Mouse (Mus musculus) lung, postnatal 0 days (tissue): ENCODE data around the gene Mpzl2. TPM values are rescaled to one million over a fixed set of nuclear protein-coding genes. Genes with fewer than 3 reads are reported as not detected.

Source experiments
- ATAC-seq: fragments of 200-750 bp; cut with Nextera tagmentation; 2 replicates; pipeline ENCODE4 v1.8.0; 2017; ENCODE audit warnings: moderate library complexity
- DNase-seq: peaks from one replicate; pipeline ENCODE4 v3.0.0-alpha.2; 2016; ENCODE audit warnings: low spot score
- H3K27ac ChIP-seq: fragments of 300-500 bp; sonication (generic); 2 replicates; pipeline ENCODE4 v1.5.1; 2014; ENCODE audit warnings: antibody characterized with exemption, mild to moderate bottlenecking, low read length, mixed read lengths
- H3K27me3 ChIP-seq: fragments of 300-500 bp; sonication (generic); replicated peaks from 2 replicates; pipeline ENCODE4 v1.6.1; 2014; ENCODE audit warnings: low read length, mixed read lengths; ENCODE audit not compliant: insufficient read depth
- H3K36me3 ChIP-seq: fragments of 300-500 bp; sonication (generic); 2 replicates; pipeline ENCODE4 v1.6.1; 2014; ENCODE audit warnings: low read length, mixed read lengths; ENCODE audit not compliant: insufficient read depth
- H3K4me1 ChIP-seq: fragments of 300-500 bp; sonication (generic); 2 replicates; pipeline ENCODE4 v1.6.1; 2014; ENCODE audit warnings: antibody characterized with exemption, low read depth, low read length, mixed read lengths; ENCODE audit not compliant: insufficient read depth
- H3K4me2 ChIP-seq: fragments of 300-500 bp; sonication (generic); replicated peaks from 2 replicates; pipeline ENCODE4 v1.6.1; 2014; ENCODE audit warnings: low read depth, mild to moderate bottlenecking, low read length, moderate library complexity, mixed read lengths
- H3K4me3 ChIP-seq: fragments of 300-500 bp; sonication (generic); 2 replicates; pipeline ENCODE4 v1.5.1; 2014; ENCODE audit warnings: low read depth, low read length
- H3K9ac ChIP-seq: fragments of 300-500 bp; sonication (generic); replicated peaks from 2 replicates; pipeline ENCODE4 v1.6.1; 2014; ENCODE audit warnings: low read depth, mild to moderate bottlenecking
- H3K9me3 ChIP-seq: fragments of 300-500 bp; sonication (generic); 2 replicates; pipeline ENCODE4 v1.6.1; 2016; ENCODE audit warnings: low read length, mixed read lengths
- CTCF ChIP-seq: IDR thresholded peaks from 2 replicates; pipeline ENCODE4 v1.5.1; 2016; ENCODE audit warnings: antibody characterized with exemption, mild to moderate bottlenecking
- EP300 ChIP-seq: IDR thresholded peaks from 2 replicates; pipeline ENCODE4 v1.6.1; 2016; ENCODE audit warnings: antibody characterized with exemption, mild to moderate bottlenecking, control low read depth
- WGBS: fragments of 180-500 bp; shearing (Covaris S2); extraction: QIAGEN DNeasy Blood & Tissue Kit; methylation state at CpG from one replicate; pipeline ENCODE4 v1.1.7; 2014; 5-methylcytosine and 5-hydroxymethylcytosine counted together
- polyA plus RNA-seq: library from polyadenylated mRNA; unstranded; fragments of >200 nt; fragmentation: Nextera tagmentation; extraction: Ambion mirVana; gene quantifications from 2 replicates; pipeline ENCODE4 v1.2.1, GENCODE M21; 2015

The Mpzl2 gene
- polyA plus RNA-seq, 1 experiment from 2014 or later = 4.3 TPM

DNA sequence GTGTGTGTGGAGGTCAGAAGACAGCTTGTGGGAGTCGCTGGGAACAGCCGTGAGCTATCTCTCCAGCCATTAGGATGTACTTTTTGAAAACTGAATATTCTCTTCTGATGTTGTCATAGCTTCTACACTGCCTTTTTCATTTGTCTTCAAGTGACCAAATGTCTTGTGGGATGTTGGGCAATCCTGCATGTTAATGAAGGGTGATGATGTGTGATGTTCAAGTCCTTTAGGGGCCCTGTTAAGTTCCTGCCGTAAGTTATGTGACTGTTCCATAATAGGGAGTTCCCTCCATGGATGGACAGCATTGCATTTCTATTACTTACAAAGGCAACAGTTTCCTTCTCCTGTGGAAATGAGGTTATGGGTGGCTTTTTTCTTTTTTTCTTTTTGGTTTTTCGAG lies 27.1 kb downstream of the Mpzl2 start:
- H3K4me3 ChIP-seq = no peak overlapping the region
- no peaks in the 10 kb centered on the region for H3K4me1 ChIP-seq
- H3K27me3 ChIP-seq = no peaks in the 10 kb centered on the region
- H3K4me2 ChIP-seq = no peak overlapping the region
- H3K9ac ChIP-seq = no peak overlapping the region
- no peak for TF ChIP-seq CTCF
- no peak for TF ChIP-seq EP300
- H3K36me3 ChIP-seq = no peaks in the 10 kb centered on the region
- no peak for ATAC-seq
- no peak overlapping the region for H3K27ac ChIP-seq
- DNase-seq = peak; percentile 17
- H3K9me3 ChIP-seq = no peaks in the 10 kb centered on the region
- 65% methylated on average over 4 of the region's 4 CpGs for WGBS

DNA sequence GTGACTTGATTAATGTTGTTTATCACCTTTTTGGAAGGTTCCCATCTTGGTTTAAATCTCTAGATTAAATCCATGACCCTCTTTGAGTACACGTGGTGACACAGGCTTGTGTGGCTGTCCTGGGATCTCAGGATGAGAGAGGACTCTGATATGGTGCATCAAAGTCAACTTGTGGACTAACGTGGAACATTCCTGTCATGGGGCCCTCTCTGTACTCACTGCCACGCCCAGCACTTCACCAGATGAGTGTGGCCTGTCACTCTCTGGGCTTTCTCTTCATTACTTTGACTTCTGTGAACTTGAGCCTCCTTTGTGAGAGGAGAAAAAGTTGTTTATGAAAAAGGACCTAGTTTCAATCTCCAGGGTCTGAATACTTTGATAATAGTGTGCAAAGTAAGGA lies 32.2 kb downstream of the Mpzl2 start:
- H3K4me1 ChIP-seq = no peaks in the 10 kb centered on the region
- no peak for ATAC-seq
- H3K27me3 ChIP-seq = no peaks in the 10 kb centered on the region
- no peak overlapping the region for H3K4me2 ChIP-seq
- no peak overlapping the region for H3K27ac ChIP-seq
- TF ChIP-seq EP300 (no peak), CTCF (no peak)
- no peaks in the 10 kb centered on the region for H3K9me3 ChIP-seq
- no peak for DNase-seq
- H3K36me3 ChIP-seq = no peaks in the 10 kb centered on the region
- WGBS = 37% methylated on average over 3 of the region's 3 CpGs
- H3K4me3 ChIP-seq = no peak overlapping the region
- H3K9ac ChIP-seq = no peak overlapping the region

DNA sequence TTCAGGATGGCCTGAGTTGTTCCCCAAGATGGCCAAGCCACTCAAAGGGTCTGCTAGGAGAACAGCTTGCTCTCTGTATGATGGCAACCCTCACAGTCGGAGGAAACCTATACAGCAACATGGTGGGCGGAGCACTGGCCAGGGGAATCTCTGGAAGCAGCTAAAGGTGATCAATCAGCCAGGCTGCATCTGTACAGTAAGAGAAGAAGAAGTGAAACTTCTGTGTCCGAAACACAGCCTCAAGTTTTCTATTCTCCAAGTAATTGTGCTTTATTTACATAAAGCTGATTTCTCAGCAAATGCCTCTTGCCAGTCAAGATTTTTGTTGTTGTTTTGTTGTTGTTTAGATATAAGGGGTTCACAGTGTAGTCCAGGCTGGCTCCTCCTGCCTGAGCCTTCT lies 38.3 kb downstream of the Mpzl2 start:
- Histone ChIP-seq H3K4me2 (no peak overlapping the region), H3K9me3 (no peaks in the 10 kb centered on the region), H3K9ac (no peak overlapping the region), H3K4me3 (no peak overlapping the region), H3K27me3 (no peaks in the 10 kb centered on the region), H3K4me1 (no peaks in the 10 kb centered on the region), H3K36me3 (no peaks in the 10 kb centered on the region), H3K27ac (no peak overlapping the region)
- WGBS = 53% methylated on average over 3 of the region's 3 CpGs
- no peak for ATAC-seq
- no peak for DNase-seq
- TF ChIP-seq EP300 (no peak), CTCF (no peak)

DNA sequence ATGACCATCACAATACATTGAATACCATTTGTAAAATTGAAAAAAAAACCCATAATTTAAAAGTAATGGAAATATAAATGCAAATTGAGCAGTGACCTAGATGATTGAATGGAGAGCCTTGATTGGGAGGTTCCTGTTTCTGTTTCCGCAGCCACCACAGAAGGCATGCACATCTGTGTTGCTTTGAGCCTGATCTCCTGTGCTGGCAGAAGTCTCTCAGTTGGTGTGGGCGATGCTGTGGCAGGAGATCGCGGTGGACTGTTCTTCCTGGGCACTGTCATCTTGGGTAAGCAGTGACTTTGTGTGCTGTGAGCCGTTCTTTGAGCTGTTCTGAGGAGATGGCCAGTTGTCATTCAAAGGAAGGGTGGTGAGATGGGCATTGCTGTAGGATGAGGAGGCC lies 39.4 kb downstream of the Mpzl2 start, which contains the start of gene Jaml:
Jaml (plus strand) TSS at position 173 of the 400 bp plus-strand sequence.
- Histone ChIP-seq H3K4me2 (no peak within 1 kb of the TSS), H3K4me3 (no peak within 1 kb of the TSS), H3K9ac (no peak within 1 kb of the TSS), H3K9me3 (no peaks in the 10 kb centered on the region), H3K36me3 (no peaks in the 10 kb centered on the region), H3K4me1 (no peaks in the 10 kb centered on the region), H3K27ac (no peak within 1 kb of the TSS), H3K27me3 (no peaks in the 10 kb centered on the region)
- TF ChIP-seq EP300 = no peak
- no peak for TF ChIP-seq CTCF
- ATAC-seq (no peak), DNase-seq (no peak)
- 86% methylated on average over 5 of the region's 5 CpGs for WGBS

DNA sequence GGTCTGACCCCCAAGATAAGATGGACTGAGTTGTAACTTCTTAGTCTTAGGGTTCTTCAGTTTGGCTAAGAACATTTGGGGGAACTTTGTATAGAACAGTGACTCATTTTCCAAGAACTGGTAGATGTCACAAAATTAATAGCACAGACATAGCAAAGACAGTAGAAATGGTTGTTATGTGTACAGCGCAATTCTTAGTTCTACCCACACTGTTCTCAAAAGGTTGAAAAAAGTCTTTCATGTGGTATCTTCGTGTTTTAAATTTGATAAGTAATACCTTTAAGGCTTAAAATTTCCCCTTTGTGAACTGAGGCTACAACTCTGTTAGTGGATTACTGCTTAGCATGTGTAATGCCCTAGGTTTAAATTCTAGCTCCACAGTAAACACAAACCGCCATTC lies 43.5 kb downstream of the Mpzl2 start:
- no peak for ATAC-seq
- no peaks in the 10 kb centered on the region for H3K27me3 ChIP-seq
- TF ChIP-seq CTCF = no peak
- H3K4me2 ChIP-seq = no peak overlapping the region
- no peak overlapping the region for H3K9ac ChIP-seq
- H3K4me1 ChIP-seq = no peaks in the 10 kb centered on the region
- no peak overlapping the region for H3K27ac ChIP-seq
- 82% methylated on average over 3 of the region's 3 CpGs for WGBS
- no peak for DNase-seq
- no peaks in the 10 kb centered on the region for H3K9me3 ChIP-seq
- no peak overlapping the region for H3K4me3 ChIP-seq
- no peaks in the 10 kb centered on the region for H3K36me3 ChIP-seq

DNA sequence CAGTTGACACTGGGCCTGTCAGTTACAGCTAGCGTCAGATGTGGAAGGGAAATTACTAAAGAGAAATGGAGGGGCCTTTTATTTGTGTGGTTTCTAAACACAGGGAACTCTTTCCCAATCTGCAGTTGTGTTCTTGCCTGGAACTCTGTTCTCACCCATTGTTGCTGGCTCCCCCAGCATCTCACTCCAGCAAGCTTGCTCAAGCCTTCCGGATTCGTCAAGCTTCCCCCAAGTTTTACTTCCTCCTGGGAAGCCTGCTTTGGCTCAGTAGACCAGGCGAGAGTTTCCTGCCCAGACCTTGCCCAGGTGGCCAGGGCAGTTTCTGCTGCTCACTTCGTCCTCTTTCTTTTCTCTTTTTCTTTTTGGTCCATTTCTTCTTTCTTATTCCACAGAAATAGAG lies 45.0 kb downstream of the Mpzl2 start:
- Histone ChIP-seq H3K4me1 (no peaks in the 10 kb centered on the region), H3K27ac (no peak overlapping the region), H3K4me3 (no peak overlapping the region), H3K36me3 (no peaks in the 10 kb centered on the region), H3K9ac (no peak overlapping the region), H3K9me3 (no peaks in the 10 kb centered on the region), H3K27me3 (no peaks in the 10 kb centered on the region), H3K4me2 (no peak overlapping the region)
- ATAC-seq = no peak
- WGBS = 51% methylated on average over 5 of the region's 5 CpGs
- DNase-seq = peak; percentile 14
- TF ChIP-seq EP300 (no peak), CTCF (no peak)
